Mouse (Mus musculus) naive thymus-derived CD4-positive, alpha-beta T cell, adult 2 months (primary cell): ENCODE results near the gene Mdh1.
"Not testable (repeated sequence)": the region's sequence is repeated elsewhere in the genome, so short reads cannot be mapped to it uniquely, and the experiment has no call there.

ENCODE experiments used
- DNase-seq: peaks from one replicate; pipeline ENCODE4 v3.0.0-alpha.2; 2011; ENCODE audit warnings: low read depth

The Mdh1 gene

DNA sequence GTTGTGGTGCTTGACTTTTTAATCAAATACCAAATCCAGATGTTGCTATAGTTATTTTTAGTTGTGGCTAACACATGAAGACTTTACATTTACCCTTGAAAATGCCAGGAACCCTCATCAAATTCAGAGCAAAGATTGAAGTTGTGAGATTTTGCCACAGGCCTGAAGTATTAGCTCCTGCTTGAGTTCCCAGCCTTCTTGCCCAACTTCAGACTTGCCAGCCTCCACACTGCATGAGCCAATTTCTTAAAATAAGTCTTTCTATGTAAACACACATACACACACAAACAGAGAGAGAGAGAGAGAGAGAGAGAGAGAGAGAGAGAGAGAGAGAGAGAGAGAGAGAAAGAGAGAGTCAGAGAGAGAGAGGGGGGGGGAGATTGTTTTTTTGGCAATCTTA is 26.2 kb downstream of the Mdh1 start:
- DNase-seq, result no peak

DNA sequence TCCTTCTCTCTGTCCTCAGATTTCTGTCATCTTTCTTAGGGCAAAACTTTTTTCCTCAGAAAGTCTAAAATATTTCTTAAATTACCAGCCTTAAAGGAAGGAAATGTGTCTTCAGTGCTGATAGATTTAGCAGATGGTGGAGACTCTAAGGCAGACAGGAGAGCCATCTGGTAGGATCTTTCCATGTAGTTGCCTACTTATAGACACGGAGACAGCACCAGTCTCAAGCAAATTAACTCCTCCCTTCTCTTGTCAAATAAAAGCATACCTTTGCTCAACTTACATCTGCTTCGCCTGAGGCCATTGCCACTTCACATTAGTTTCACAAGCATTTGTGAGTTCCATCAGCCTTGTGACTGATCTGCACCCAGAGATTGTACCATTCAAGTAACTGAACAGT is 27.1 kb downstream of the Mdh1 start:
- no peak for DNase-seq

DNA sequence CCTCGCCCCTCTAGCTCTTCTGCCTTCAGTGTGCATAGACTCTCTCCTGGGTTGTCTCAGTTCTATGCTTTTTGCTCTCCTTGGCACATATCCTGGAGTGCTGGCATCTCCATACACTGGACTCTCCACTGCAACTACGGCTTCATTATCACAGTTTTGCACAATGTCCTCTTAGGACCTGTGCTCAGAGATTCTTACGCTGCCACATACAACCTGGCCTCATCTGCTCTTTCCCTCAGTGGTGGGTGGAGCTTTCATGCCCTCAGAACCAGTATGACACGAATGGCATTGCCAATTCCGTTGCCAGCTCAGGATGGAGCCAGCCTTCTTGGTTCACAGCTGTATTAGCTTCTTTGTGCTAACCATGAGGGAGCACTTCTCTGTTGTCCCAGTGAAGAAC is 29.4 kb downstream of the Mdh1 start:
- no peak for DNase-seq

DNA sequence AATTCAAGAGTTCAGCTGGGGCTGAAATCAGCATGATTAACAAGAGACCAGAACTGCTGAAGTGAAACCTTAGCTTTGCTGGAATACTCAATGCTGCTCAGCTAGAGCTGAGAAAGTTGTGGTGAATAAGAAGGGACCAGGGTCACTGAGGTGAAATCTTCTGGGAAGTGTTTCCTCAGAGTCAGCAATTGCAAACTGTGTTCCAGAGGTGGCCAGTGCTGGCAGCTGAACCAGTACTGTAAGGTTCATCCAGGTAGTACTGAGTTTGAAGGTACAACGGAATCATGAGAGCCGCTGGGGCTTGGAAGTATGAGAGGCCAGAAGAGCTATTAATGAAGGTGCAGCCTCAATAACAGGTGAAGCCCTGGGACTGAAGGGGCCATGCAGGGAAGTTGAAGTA is 31.5 kb downstream of the Mdh1 start:
- no peak for DNase-seq

DNA sequence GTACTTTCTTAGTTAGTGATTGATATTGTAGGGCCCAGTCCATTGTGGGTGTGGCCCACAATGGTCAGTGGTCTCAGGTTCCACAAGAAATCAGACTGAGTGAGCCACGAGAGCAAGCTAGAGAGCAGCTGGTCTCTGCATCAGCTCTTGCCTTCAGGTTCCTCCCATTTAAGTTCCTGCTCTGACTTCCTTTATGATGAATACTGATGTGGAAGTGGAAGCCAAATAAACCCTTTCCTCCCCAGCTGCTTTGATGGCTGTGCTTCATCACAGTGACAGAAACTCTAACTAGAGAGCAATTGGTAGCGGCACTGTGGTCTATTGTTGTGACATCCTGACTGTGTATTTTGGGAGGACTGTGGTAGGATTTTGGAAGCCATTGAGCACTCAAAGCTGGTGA is 32.1 kb downstream of the Mdh1 start:
- no peak for DNase-seq

DNA sequence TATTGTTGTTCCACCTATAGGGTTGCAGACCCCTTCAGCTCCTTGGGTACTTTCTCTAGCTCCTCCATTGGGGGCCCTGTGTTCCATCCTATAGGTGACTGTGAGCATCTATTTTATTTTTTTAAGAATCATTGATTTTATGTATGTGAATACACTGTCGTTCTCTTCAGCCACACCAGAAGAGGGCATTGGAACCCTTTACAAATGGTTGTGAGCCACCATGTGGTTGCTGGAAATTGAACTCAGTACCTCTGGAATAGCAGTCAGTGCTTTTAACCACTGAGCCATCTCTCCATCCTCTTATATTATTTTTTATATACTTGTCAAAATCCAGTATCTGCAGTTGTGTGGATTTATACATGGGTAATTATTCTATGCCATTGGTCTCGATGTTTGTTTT is 41.3 kb downstream of the Mdh1 start:
- not testable (repeated sequence) for DNase-seq

DNA sequence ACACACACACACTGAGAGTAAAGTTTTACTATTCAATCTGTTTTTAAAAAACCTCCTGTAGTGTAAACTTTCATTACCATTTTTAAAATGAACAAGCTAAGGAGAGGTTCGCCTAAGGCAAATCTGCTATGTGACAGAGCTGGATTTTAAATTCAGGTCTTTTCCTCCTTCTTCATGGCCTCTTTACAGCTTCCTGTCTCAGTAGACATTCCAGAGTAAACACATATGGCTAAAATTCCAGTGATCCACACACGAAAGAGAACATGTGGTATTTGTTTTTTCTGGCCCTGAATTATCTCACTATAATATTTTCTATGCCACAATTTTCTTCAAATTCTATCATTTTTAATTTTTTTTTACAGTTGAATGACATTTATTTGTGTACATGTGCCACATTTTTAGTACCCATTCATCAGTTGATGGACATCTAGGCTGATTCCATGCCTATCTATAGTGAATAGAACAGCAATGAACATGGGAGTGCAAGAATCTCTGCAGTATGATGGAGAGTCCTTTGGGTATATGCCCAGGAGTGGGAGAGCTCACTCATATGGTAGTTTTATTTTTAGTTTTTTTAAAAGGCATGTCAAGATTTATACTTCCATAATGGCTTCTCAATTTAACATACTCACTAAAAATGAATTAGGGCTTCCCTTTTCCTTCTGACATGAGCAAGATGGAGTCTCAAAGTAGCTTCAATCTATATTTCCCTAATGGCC is 43.3 kb downstream of the Mdh1 start:
- no peak for DNase-seq

DNA sequence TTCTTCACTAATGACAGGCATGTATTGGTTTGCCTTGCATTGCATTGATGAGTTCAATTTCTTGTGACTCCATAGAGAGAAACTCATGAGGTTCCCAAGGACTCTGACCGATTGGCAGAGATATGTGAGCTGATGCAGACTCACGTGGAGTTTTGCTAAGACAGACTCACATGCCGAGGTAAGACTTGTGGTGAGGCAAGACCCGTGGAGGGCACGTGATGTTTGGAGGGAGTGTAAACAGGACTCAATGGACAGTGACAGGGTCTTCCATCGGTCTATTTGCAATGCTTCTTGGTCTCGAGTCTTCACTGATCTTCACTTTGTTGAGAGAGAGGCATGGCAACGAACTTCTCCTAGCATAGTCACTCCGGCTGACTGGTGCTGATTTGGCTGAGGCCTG is 54.4 kb downstream of the Mdh1 start:
- no peak for DNase-seq

DNA sequence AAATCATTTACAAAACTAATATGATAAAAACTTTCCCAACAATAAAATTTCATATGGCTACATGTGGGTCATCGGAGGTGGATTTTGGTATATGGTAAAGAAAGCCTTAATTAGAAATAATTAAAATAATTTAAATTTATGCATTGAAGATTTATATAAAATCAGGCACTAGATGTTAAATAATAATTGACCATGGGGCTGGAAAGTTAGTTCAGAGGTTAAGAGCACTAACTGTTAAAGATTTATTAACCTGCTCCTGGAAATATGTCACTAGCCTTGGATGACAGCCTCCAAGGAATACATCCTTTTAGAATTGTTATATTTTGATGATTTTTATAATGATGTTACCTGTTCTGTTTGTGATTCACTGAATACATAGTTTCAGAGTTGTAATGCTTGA is 55.8 kb downstream of the Mdh1 start:
- DNase-seq, result not testable (repeated sequence)

DNA sequence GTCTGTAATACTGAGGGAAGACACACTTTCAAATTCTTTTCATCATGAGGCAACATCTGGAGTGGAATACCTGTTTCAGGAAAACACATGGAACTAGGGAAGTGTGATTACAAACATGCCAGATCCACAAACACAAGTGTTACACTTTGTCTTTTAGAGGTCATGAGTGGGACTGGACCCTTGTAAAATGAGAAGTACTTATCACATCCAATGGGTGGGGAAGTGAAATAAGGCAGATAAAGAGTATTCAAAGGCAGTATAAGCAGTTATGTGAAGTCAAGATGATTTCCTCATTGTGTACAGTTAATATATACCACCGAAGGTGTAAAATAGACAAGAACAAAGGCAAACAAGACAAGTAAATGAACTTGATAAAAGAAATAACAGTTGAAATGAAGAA is 61.6 kb downstream of the Mdh1 start:
- not testable (repeated sequence) for DNase-seq

DNA sequence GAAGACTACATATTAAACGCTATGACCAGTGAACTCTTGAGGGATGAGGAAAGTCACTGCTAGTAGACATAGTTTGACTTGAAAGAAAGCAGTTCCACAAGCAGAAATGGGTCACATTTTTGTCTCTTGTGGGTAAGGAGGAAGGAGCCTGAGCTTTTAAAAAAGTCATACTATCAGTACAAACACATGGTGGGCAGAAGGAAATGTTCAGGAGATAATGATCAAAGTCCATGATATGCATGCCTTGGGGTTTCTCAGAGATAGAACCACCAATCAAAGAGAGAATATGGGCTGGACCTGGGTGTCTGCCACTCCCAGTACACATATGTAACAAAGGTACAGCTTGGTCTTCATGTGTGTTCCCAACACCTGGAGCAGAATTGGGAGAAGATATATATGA is 63.5 kb downstream of the Mdh1 start:
- not testable (repeated sequence) for DNase-seq

DNA sequence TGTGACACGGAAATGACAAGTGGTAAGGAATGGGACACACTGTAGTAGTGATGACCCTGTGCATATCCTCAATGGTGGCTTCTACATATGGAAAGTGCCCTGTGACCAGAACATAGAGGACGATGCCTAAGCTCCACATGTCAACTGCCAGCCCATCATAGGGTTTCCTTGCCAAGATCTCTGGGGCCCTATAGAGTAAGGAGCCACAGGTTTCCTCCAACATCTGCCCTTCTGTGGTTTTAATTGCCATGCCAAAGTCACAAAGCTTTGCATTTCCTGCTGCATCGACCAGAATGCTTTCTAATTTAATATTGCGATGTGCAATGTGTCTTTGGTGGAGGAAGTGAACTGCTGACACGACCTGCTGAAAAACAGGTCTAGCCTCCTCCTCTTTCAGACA is 65.1 kb downstream of the Mdh1 start:
- DNase-seq, result not testable (repeated sequence)
